In genomic region chr10:107205085-107205717, GRCm38 (mm10) we compare ENCODE assay signal across 22 mouse cellular contexts.
DNase-seq lines count a peak whose midpoint lies in the region; ATAC-seq lines count a peak whose summit lies in the region.
"Had no signal": no experiment of that assay in that cellular context is flagged by ENCODE, and none has a peak within 500 bp of the region (broad histone marks: within the 10 kb centered on the region; RNA-seq: fewer than 3 reads in every experiment).

No protein-coding gene starts in this region.

- no peaks in the 10 kb centered on the region for H3K9me3 ChIP-seq in kidney, embryonic 16.5 days (ENCODE audit: low read length)
- H3K9me3 ChIP-seq in hindbrain, embryonic 10.5 days = no peaks in the 10 kb centered on the region
- H3K9me3 ChIP-seq: embryonic facial prominence, embryonic 12.5 days; forebrain, embryonic 12.5 days; limb, embryonic 10.5 days; liver, embryonic 12.5 days; neural tube, embryonic 13.5 days had no signal

- H3K27me3 ChIP-seq in kidney, embryonic 16.5 days (ENCODE audit: insufficient read depth, low read length) = no peaks in the 10 kb centered on the region
- no peaks in the 10 kb centered on the region for H3K27me3 ChIP-seq in hindbrain, embryonic 10.5 days (ENCODE audit: insufficient read depth, poor library complexity, severe bottlenecking)
- H3K27me3 ChIP-seq: embryonic facial prominence, embryonic 12.5 days; forebrain, embryonic 12.5 days; liver, embryonic 12.5 days; megakaryocyte, embryonic 14.5 days; neural tube, embryonic 13.5 days had no signal

- no peak overlapping the region for H3K4me3 ChIP-seq in kidney, embryonic 16.5 days (ENCODE audit: low read length)
- H3K4me3 ChIP-seq in hindbrain, embryonic 10.5 days = no peak overlapping the region
- H3K4me3 ChIP-seq: embryonic facial prominence, embryonic 12.5 days; forebrain, embryonic 12.5 days; limb, embryonic 10.5 days; liver, embryonic 12.5 days; megakaryocyte, embryonic 14.5 days; neural tube, embryonic 13.5 days had no signal

- DNase-seq in cerebellum, postnatal 10 days = peak; percentile 3
- DNase-seq in cerebellum, adult 9-10 months = no peak
- no peak for DNase-seq in kidney, postnatal 4 days
- peak; percentile 79 for DNase-seq in Muller cell, postnatal 12 days (ENCODE audit: inconsistent ontology term)
- peak; percentile 40 for DNase-seq in fibroblast of lung, adult 2 months (ENCODE audit: low read depth)
- DNase-seq in hindbrain, embryonic 10.5 days (ENCODE audit: low spot score) = no peak
- no peak for DNase-seq in testis, postnatal 14 days (ENCODE audit: low spot score)
- DNase-seq: adrenal gland, adult 8-10 months; cerebellum, postnatal 25 days; heart, postnatal 36 days; kidney, postnatal 14 days; right cerebral cortex, postnatal 4 days; thymus, adult 18-20 months had no signal

- H3K9ac ChIP-seq in kidney, embryonic 16.5 days (replicated peaks; ENCODE audit: low read length) = no peak overlapping the region
- H3K9ac ChIP-seq: embryonic facial prominence, embryonic 12.5 days; forebrain, embryonic 12.5 days; liver, embryonic 12.5 days; neural tube, embryonic 13.5 days had no signal

- no peak overlapping the region for H3K4me2 ChIP-seq in kidney, embryonic 16.5 days (replicated peaks; ENCODE audit: low read depth, low read length)
- H3K4me2 ChIP-seq: embryonic facial prominence, embryonic 12.5 days; forebrain, embryonic 12.5 days; heart, embryonic 11.5 days; liver, embryonic 12.5 days; neural tube, embryonic 13.5 days had no signal

- WGBS in kidney, embryonic 16.5 days = 40% methylated on average over 9 of the region's 9 CpGs
- WGBS in hindbrain, embryonic 10.5 days = 65% methylated on average over 9 of the region's 9 CpGs

- no peaks in the 10 kb centered on the region for H3K36me3 ChIP-seq in kidney, embryonic 16.5 days (ENCODE audit: insufficient read depth, low read length)
- no peaks in the 10 kb centered on the region for H3K36me3 ChIP-seq in hindbrain, embryonic 10.5 days
- H3K36me3 ChIP-seq: embryonic facial prominence, embryonic 12.5 days; forebrain, embryonic 12.5 days; limb, embryonic 10.5 days; liver, embryonic 12.5 days; neural tube, embryonic 13.5 days had no signal

- H3K4me1 ChIP-seq in kidney, embryonic 16.5 days (ENCODE audit: insufficient read depth, low read length) = peaks cover 5% of the 10 kb centered on the region; the same call in 1 of the 2 replicates
- H3K4me1 ChIP-seq in hindbrain, embryonic 10.5 days (replicated peaks) = no peaks in the 10 kb centered on the region
- H3K4me1 ChIP-seq: embryonic facial prominence, embryonic 12.5 days; forebrain, embryonic 12.5 days; limb, embryonic 10.5 days; liver, embryonic 12.5 days; megakaryocyte, embryonic 14.5 days; neural tube, embryonic 13.5 days had no signal

- peak; percentile 85; the same call in 1 of the 2 replicates for ATAC-seq in kidney, embryonic 16.5 days (ENCODE audit: low FRiP score, low TSS enrichment)
- ATAC-seq: liver, embryonic 12.5 days; midbrain, embryonic 16.5 days had no signal

- H3K27ac ChIP-seq in kidney, embryonic 16.5 days (ENCODE audit: low read length) = no peak overlapping the region
- H3K27ac ChIP-seq in hindbrain, embryonic 10.5 days = no peak overlapping the region
- H3K27ac ChIP-seq: embryonic facial prominence, embryonic 12.5 days; forebrain, embryonic 12.5 days; limb, embryonic 10.5 days; liver, embryonic 12.5 days; neural tube, embryonic 13.5 days had no signal

Comparison
In these comparisons a context has a peak if more than half of its experiments do, and no peak if none do; other contexts are left out.
1. DNase-seq: peak in cerebellum, postnatal 10 days (2 of 2), Muller cell, postnatal 12 days (single experiment) and fibroblast of lung, adult 2 months (single experiment); none in cerebellum, adult 9-10 months (single experiment), kidney, postnatal 4 days (0 of 2), hindbrain, embryonic 10.5 days (single experiment) and testis, postnatal 14 days (single experiment).